Mouse (Mus musculus): Measurements from ENCODE around the gene Exoc2. TPM values are rescaled to one million over a fixed set of nuclear protein-coding genes. Genes with fewer than 3 reads are reported as not detected.

The Exoc2 gene
- total and polyA plus RNA-seq, 2 experiments = 3.3 to 10.9 TPM

DNA sequence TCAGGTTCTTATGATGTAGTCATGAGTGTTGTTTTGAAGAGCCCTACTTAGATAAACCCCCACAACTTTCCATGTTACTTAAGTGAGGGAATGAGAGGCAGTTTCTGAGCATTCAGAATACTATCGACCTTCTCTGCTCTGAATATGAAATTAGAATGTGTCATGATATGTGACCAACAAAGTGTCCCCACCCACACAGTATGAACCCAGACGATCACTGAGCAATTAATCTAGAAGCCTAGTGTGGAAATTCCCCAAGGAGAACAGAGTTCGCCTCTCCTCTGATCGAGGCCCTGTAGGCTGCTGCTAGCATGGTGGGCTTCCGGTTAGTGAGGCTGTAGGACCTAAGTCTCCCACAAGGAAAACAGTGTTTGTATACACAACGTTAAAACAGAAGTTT is 142.5 kb downstream of the Exoc2 start:
- TF ChIP-seq POLR2A (IDR thresholded peaks at IDR 0.05; ENCODE audit: extremely low read depth, insufficient read depth, low read length) = no peak
- TF ChIP-seq CTCF (IDR thresholded peaks at IDR 0.05; ENCODE audit: low read depth, low read length) = no peak
- 89% methylated on average over 6 of the region's 6 CpGs for WGBS

GRCm38 (mm10) chr13:30826511-30826910 is 147.4 kb downstream of the Exoc2 start:
- Histone ChIP-seq H3K4me3 (ENCODE audit: insufficient read depth, low read depth, low read length) (no peak overlapping the region), H3K27me3 (ENCODE audit: control insufficient read depth, insufficient read depth, low read length) (no peaks in the 10 kb centered on the region), H3K36me3 (ENCODE audit: control insufficient read depth, insufficient read depth, low read length) (peaks cover 12% of the 10 kb centered on the region; the same call in 1 of the 2 replicates), H3K4me1 (ENCODE audit: control insufficient read depth, insufficient read depth, low read length) (no peaks in the 10 kb centered on the region), H3K79me2 (ENCODE audit: control insufficient read depth, insufficient read depth, low read length) (no peaks in the 10 kb centered on the region), H3K27ac (replicated peaks; ENCODE audit: insufficient read depth, low read depth, low read length) (no peak overlapping the region), H3K9ac (ENCODE audit: low read depth, low read length) (no peak overlapping the region)
- no peak for DNase-seq (ENCODE audit: extremely low read depth, low read depth, low spot score)
- 95% methylated on average over 7 of the region's 7 CpGs for WGBS
- no peak for TF ChIP-seq POLR2A (IDR thresholded peaks at IDR 0.05; ENCODE audit: extremely low read depth, insufficient read depth, low read length)

More for the DNA sequence above, 142.5 kb downstream of the Exoc2 start:
- no peaks in the 10 kb centered on the region for H3K27me3 ChIP-seq (ENCODE audit: control insufficient read depth, insufficient read depth, low read length)
- H3K4me3 ChIP-seq (ENCODE audit: insufficient read depth, low read depth, low read length) = no peak overlapping the region
- H3K4me1 ChIP-seq (ENCODE audit: control insufficient read depth, insufficient read depth, low read length) = no peaks in the 10 kb centered on the region; the same call in 1 of the 2 replicates
- no peak overlapping the region for H3K9ac ChIP-seq (ENCODE audit: low read depth, low read length)
- no peaks in the 10 kb centered on the region for H3K36me3 ChIP-seq (ENCODE audit: control insufficient read depth, insufficient read depth, low read length)
- no peaks in the 10 kb centered on the region for H3K79me2 ChIP-seq (ENCODE audit: control insufficient read depth, insufficient read depth, low read length)
- H3K27ac ChIP-seq (replicated peaks; ENCODE audit: insufficient read depth, low read depth, low read length) = no peak overlapping the region
- DNase-seq (ENCODE audit: extremely low read depth, low read depth, low spot score) = no peak

- no peaks in the 10 kb centered on the region for H3K27me3 ChIP-seq (ENCODE audit: control insufficient read depth, insufficient read depth, low read length)
- 77% methylated on average over 3 of the region's 3 CpGs for WGBS
- H3K36me3 ChIP-seq (ENCODE audit: control insufficient read depth, insufficient read depth, low read length) = peaks cover 14% of the 10 kb centered on the region; the same call in 1 of the 2 replicates
- TF ChIP-seq POLR2A (IDR thresholded peaks at IDR 0.05; ENCODE audit: extremely low read depth, insufficient read depth, low read length) (no peak), CTCF (IDR thresholded peaks at IDR 0.05; ENCODE audit: low read depth, low read length) (no peak)
- no peaks in the 10 kb centered on the region for H3K79me2 ChIP-seq (ENCODE audit: control insufficient read depth, insufficient read depth, low read length)
- DNase-seq (ENCODE audit: extremely low read depth, low read depth, low spot score) = no peak
- H3K9ac ChIP-seq (ENCODE audit: low read depth, low read length) = no peak overlapping the region
- no peak overlapping the region for H3K27ac ChIP-seq (replicated peaks; ENCODE audit: insufficient read depth, low read depth, low read length)
- no peak overlapping the region for H3K4me3 ChIP-seq (ENCODE audit: insufficient read depth, low read depth, low read length)
- H3K4me1 ChIP-seq (ENCODE audit: control insufficient read depth, insufficient read depth, low read length) = no peaks in the 10 kb centered on the region
Measured at GRCm38 (mm10) chr13:30824903-30825302, 149.0 kb downstream of the Exoc2 start.

DNA sequence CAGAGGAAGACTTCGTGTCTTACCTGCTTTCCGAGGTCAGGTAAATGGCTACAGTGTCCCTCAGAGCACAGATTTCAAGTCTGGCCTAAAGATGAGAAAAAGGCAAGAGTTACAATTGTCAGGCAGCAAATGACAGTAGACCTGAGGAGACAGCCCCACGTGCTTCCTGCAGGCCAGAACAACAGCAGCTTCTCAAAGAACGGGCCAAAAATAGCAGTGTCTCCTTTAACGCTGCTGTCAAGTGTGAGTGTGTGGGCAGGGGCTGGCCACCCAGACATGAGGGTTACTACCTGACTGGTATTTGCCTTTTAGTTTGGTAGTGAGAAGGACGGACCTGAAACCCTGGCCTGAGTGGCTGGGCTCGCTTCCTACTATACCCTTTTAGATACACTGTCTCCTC is 153.3 kb downstream of the Exoc2 start:
- Histone ChIP-seq H3K9ac (ENCODE audit: low read depth, low read length) (no peak overlapping the region), H3K4me3 (ENCODE audit: insufficient read depth, low read depth, low read length) (no peak overlapping the region), H3K27me3 (ENCODE audit: control insufficient read depth, insufficient read depth, low read length) (no peaks in the 10 kb centered on the region), H3K36me3 (ENCODE audit: control insufficient read depth, insufficient read depth, low read length) (peaks cover 16% of the 10 kb centered on the region; the same call in 1 of the 2 replicates), H3K27ac (replicated peaks; ENCODE audit: insufficient read depth, low read depth, low read length) (no peak overlapping the region), H3K4me1 (ENCODE audit: control insufficient read depth, insufficient read depth, low read length) (no peaks in the 10 kb centered on the region), H3K79me2 (ENCODE audit: control insufficient read depth, insufficient read depth, low read length) (no peaks in the 10 kb centered on the region)
- no peak for DNase-seq (ENCODE audit: extremely low read depth, low read depth, low spot score)
- TF ChIP-seq POLR2A (IDR thresholded peaks at IDR 0.05; ENCODE audit: extremely low read depth, insufficient read depth, low read length) (no peak), CTCF (IDR thresholded peaks at IDR 0.05; ENCODE audit: low read depth, low read length) (no peak)
- 89% methylated on average over 7 of the region's 7 CpGs for WGBS

DNA sequence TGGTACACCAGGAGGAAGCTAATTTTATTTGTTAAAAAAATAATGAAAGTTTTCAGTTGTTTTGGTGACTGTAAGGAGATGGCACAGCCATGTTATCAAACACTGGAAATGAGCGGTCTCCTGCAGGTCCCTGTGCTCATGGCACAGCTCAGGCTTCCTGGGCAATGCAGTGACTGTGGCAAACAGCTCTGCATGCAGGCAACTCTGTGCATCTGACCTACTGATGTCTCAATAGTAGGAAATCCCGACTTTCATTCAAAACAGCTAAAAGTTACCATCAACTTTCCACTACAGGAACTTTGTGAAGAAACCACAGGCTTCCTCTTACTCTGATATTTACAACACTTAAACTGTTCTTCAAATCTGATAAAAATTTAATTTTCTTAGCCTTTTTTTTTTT is 154.0 kb downstream of the Exoc2 start:
- Histone ChIP-seq H3K79me2 (ENCODE audit: control insufficient read depth, insufficient read depth, low read length) (no peaks in the 10 kb centered on the region), H3K27ac (replicated peaks; ENCODE audit: insufficient read depth, low read depth, low read length) (no peak overlapping the region), H3K36me3 (ENCODE audit: control insufficient read depth, insufficient read depth, low read length) (peaks cover 13% of the 10 kb centered on the region; the same call in 1 of the 2 replicates), H3K4me1 (ENCODE audit: control insufficient read depth, insufficient read depth, low read length) (no peaks in the 10 kb centered on the region), H3K9ac (ENCODE audit: low read depth, low read length) (no peak overlapping the region), H3K4me3 (ENCODE audit: insufficient read depth, low read depth, low read length) (no peak overlapping the region), H3K27me3 (ENCODE audit: control insufficient read depth, insufficient read depth, low read length) (no peaks in the 10 kb centered on the region)
- no peak for TF ChIP-seq CTCF (IDR thresholded peaks at IDR 0.05; ENCODE audit: low read depth, low read length)
- no peak for DNase-seq (ENCODE audit: extremely low read depth, low read depth, low spot score)
- WGBS = 82% methylated on average over 2 of the region's 2 CpGs

DNA sequence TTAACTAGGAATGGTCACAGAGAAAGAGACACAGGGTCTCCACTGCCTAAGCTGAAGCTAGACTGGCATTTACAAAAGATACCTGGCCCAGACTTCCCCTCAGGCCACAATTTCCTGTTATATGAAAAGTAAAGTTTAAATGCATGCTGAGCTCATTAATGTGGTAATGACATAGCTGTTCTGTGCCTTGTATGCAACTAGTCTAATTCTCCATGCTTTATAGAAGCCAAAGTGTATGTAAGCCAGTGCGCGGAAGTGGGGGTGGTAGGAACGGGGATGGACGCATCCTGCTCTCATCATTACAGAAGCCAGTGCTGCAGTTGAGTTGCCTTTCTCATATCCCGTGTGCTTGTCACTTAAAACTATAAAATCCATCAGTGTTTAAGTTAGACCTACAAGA is 156.5 kb downstream of the Exoc2 start:
- 95% methylated on average over 5 of the region's 5 CpGs for WGBS
- no peak overlapping the region for H3K4me3 ChIP-seq (ENCODE audit: insufficient read depth, low read depth, low read length)
- no peaks in the 10 kb centered on the region for H3K4me1 ChIP-seq (ENCODE audit: control insufficient read depth, insufficient read depth, low read length)
- peaks cover 7% of the 10 kb centered on the region; the same call in 1 of the 2 replicates for H3K36me3 ChIP-seq (ENCODE audit: control insufficient read depth, insufficient read depth, low read length)
- TF ChIP-seq CTCF (IDR thresholded peaks at IDR 0.05; ENCODE audit: low read depth, low read length) (no peak), POLR2A (IDR thresholded peaks at IDR 0.05; ENCODE audit: extremely low read depth, insufficient read depth, low read length) (no peak)
- no peak overlapping the region for H3K9ac ChIP-seq (ENCODE audit: low read depth, low read length)
- no peak overlapping the region for H3K27ac ChIP-seq (replicated peaks; ENCODE audit: insufficient read depth, low read depth, low read length)
- DNase-seq (ENCODE audit: extremely low read depth, low read depth, low spot score) = no peak
- no peaks in the 10 kb centered on the region for H3K79me2 ChIP-seq (ENCODE audit: control insufficient read depth, insufficient read depth, low read length)
- H3K27me3 ChIP-seq (ENCODE audit: control insufficient read depth, insufficient read depth, low read length) = no peaks in the 10 kb centered on the region
